Mouse (Mus musculus) limb, embryonic 15.5 days (tissue): ENCODE measurements around the gene Rpl7l1. TPM values are rescaled to one million over a fixed set of nuclear protein-coding genes. Genes with fewer than 3 reads are reported as not detected.

ENCODE experiments used
- ATAC-seq: fragments of 200-750 bp; cut with Nextera tagmentation; 2 replicates; pipeline ENCODE4 v1.8.0; 2017; ENCODE audit warnings: low read depth, moderate TSS enrichment; ENCODE audit not compliant: insufficient number of reproducible peaks, low FRiP score, low TSS enrichment
- H3K27ac ChIP-seq: fragments of 300-500 bp; sonication (generic); 2 replicates; pipeline ENCODE4 v1.5.1; 2015; ENCODE audit warnings: moderate library complexity, mild to moderate bottlenecking, inconsistent platforms
- H3K27me3 ChIP-seq: fragments of 300-500 bp; sonication (generic); 2 replicates; pipeline ENCODE4 v1.6.1; 2015; ENCODE audit warnings: inconsistent platforms
- H3K36me3 ChIP-seq: fragments of 300-500 bp; sonication (generic); 2 replicates; pipeline ENCODE4 v1.6.1; 2015; ENCODE audit warnings: inconsistent platforms
- H3K4me1 ChIP-seq: fragments of 300-500 bp; sonication (generic); 2 replicates; pipeline ENCODE4 v1.6.1; 2015; ENCODE audit warnings: inconsistent platforms
- H3K4me2 ChIP-seq: fragments of 300-500 bp; sonication (generic); 2 replicates; pipeline ENCODE4 v1.6.1; 2015; ENCODE audit warnings: mild to moderate bottlenecking, inconsistent platforms
- H3K4me3 ChIP-seq: fragments of 300-500 bp; sonication (generic); 2 replicates; pipeline ENCODE4 v1.5.1; 2015; ENCODE audit warnings: mild to moderate bottlenecking, inconsistent platforms
- H3K9ac ChIP-seq: fragments of 300-500 bp; sonication (generic); 2 replicates; pipeline ENCODE4 v1.6.1; 2015; ENCODE audit warnings: inconsistent platforms
- H3K9me3 ChIP-seq: fragments of 300-500 bp; sonication (generic); 2 replicates; pipeline ENCODE4 v1.6.1; 2016; ENCODE audit warnings: inconsistent platforms
- WGBS: fragments of 180-500 bp; shearing (Covaris S2); methylation state at CpG from one replicate; pipeline ENCODE4 v1.1.7; 2015; 5-methylcytosine and 5-hydroxymethylcytosine counted together
- polyA plus RNA-seq: library from polyadenylated mRNA; unstranded; fragments of >200 nt; fragmentation: Nextera tagmentation; extraction: Ambion mirVana; gene quantifications from 2 replicates; pipeline ENCODE4 v1.2.1, GENCODE M21; 2015

The Rpl7l1 gene
- polyA plus RNA-seq: 151 and 154 TPM in 2 replicates

DNA sequence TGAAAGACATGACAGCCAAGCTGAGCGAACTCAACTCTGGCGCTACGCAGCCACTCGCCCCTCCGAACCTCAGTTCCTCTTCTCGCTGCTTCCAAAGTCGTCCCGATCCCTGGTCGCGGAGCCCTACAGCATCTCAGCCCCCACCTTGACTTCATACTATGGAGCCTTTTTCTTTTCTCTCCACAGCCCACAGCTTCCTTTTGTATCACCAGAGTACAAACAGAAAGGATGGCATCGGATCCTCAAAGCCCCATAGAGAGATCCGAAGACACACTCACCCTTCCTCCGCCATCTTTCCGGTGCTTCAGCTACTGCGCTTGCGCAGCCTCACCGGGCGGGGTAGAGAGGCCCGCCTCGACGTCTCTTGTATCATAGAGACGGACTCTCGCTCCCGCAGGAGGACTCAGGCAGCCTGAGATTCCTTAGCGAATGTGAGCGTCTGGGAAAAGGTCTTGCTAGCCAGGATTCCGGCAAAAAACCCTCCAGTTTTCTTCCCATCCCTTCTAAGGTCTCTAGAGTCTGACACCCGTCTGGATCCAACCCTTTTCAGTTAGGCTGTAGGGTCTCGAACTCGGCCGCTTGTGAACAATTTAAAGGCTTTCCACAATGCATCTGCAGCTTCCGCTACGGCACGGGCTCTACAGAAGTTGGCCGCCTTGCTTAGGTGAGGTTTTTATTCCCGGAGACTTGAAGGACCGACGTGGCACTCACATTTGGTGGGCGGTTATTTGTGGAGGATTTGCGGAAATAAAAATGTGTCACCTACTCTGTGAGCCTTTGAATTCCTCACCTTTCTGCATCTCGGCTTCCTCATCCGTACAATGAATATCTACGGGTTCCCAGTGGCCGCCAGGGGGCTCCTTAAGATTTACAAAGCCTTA, at the start of gene Rpl7l1:
TSS of gene Rpl7l1 (minus strand) at position 332 of the 881 bp plus-strand sequence.
- H3K36me3 ChIP-seq: peaks cover 30% of the 10 kb centered on the region
- no peaks in the 10 kb centered on the region for H3K9me3 ChIP-seq
- peak within 1 kb of the TSS; percentile 61 for H3K4me2 ChIP-seq
- peak; percentile 90 for ATAC-seq
- peak within 1 kb of the TSS; percentile 86 for H3K27ac ChIP-seq
- peak within 1 kb of the TSS; percentile 64 for H3K4me3 ChIP-seq
- H3K4me1 ChIP-seq: peaks cover 7% of the 10 kb centered on the region
- WGBS: under 1% methylated on average over 44 of the region's 44 CpGs
- peak within 1 kb of the TSS; percentile 72 for H3K9ac ChIP-seq
- no peaks in the 10 kb centered on the region for H3K27me3 ChIP-seq

GRCm38 (mm10) chr17:46829856-46830535, 47.5 kb upstream of the Rpl7l1 start:
- Histone ChIP-seq H3K4me3 (no peak overlapping the region), H3K36me3 (peaks cover 36% of the 10 kb centered on the region), H3K9me3 (no peaks in the 10 kb centered on the region), H3K4me2 (no peak overlapping the region), H3K27me3 (no peaks in the 10 kb centered on the region), H3K27ac (no peak overlapping the region), H3K4me1 (0 out of 2 replicates have a peak, but pooled peaks cover 10% of the 10 kb centered on the region), H3K9ac (no peak overlapping the region)
- WGBS: 87% methylated on average over 11 of the region's 11 CpGs
- ATAC-seq: no peak

- ATAC-seq: no peak
- H3K9ac ChIP-seq: no peak overlapping the region
- H3K9me3 ChIP-seq: no peaks in the 10 kb centered on the region
- H3K27ac ChIP-seq: no peak overlapping the region
- peaks cover 47% of the 10 kb centered on the region for H3K36me3 ChIP-seq
- H3K27me3 ChIP-seq: no peaks in the 10 kb centered on the region
- WGBS: 82% methylated on average over 3 of the region's 3 CpGs
- H3K4me2 ChIP-seq: no peak overlapping the region
- no peak overlapping the region for H3K4me3 ChIP-seq
- H3K4me1 ChIP-seq: 0 out of 2 replicates have a peak, but pooled peaks cover 10% of the 10 kb centered on the region
Observed at GRCm38 (mm10) chr17:46828935-46829334, 46.5 kb upstream of the Rpl7l1 start.

GRCm38 (mm10) chr17:46823091-46823490, 40.6 kb upstream of the Rpl7l1 start:
- Histone ChIP-seq H3K9ac (no peak overlapping the region), H3K4me2 (no peak overlapping the region), H3K27me3 (no peaks in the 10 kb centered on the region), H3K9me3 (no peaks in the 10 kb centered on the region), H3K4me3 (no peak overlapping the region), H3K4me1 (no peaks in the 10 kb centered on the region), H3K27ac (no peak overlapping the region), H3K36me3 (peaks cover 80% of the 10 kb centered on the region)
- WGBS: 95% methylated on average over 8 of the region's 8 CpGs
- ATAC-seq: no peak

- no peaks in the 10 kb centered on the region for H3K4me1 ChIP-seq
- no peak overlapping the region for H3K9ac ChIP-seq
- H3K4me2 ChIP-seq: no peak overlapping the region
- H3K27ac ChIP-seq: no peak overlapping the region
- 92% methylated on average over 7 of the region's 7 CpGs for WGBS
- H3K36me3 ChIP-seq: peaks cover 74% of the 10 kb centered on the region
- no peak for ATAC-seq
- H3K27me3 ChIP-seq: no peaks in the 10 kb centered on the region
- H3K9me3 ChIP-seq: no peaks in the 10 kb centered on the region
- H3K4me3 ChIP-seq: no peak overlapping the region
Observed at GRCm38 (mm10) chr17:46820628-46821027, 38.2 kb upstream of the Rpl7l1 start.

GRCm38 (mm10) chr17:46817734-46818158, 35.3 kb upstream of the Rpl7l1 start:
- no peaks in the 10 kb centered on the region for H3K27me3 ChIP-seq
- no peak overlapping the region for H3K27ac ChIP-seq
- 79% methylated on average over 12 of the region's 12 CpGs for WGBS
- H3K9me3 ChIP-seq: no peaks in the 10 kb centered on the region
- H3K4me2 ChIP-seq: no peak overlapping the region
- no peak for ATAC-seq
- H3K4me1 ChIP-seq: no peaks in the 10 kb centered on the region
- no peak overlapping the region for H3K4me3 ChIP-seq
- peaks cover 58% of the 10 kb centered on the region for H3K36me3 ChIP-seq
- H3K9ac ChIP-seq: no peak overlapping the region

GRCm38 (mm10) chr17:46816306-46816705, 33.8 kb upstream of the Rpl7l1 start:
- Histone ChIP-seq H3K4me1 (no peaks in the 10 kb centered on the region), H3K4me2 (no peak overlapping the region), H3K27ac (no peak overlapping the region), H3K36me3 (peaks cover 60% of the 10 kb centered on the region), H3K4me3 (no peak overlapping the region), H3K9me3 (no peaks in the 10 kb centered on the region), H3K27me3 (no peaks in the 10 kb centered on the region), H3K9ac (no peak overlapping the region)
- WGBS: 71% methylated on average over 13 of the region's 13 CpGs
- no peak for ATAC-seq

- H3K9ac ChIP-seq: no peak overlapping the region
- no peaks in the 10 kb centered on the region for H3K4me1 ChIP-seq
- no peaks in the 10 kb centered on the region for H3K27me3 ChIP-seq
- WGBS: 92% methylated on average over 6 of the region's 6 CpGs
- no peak overlapping the region for H3K27ac ChIP-seq
- H3K36me3 ChIP-seq: peaks cover 56% of the 10 kb centered on the region
- no peak overlapping the region for H3K4me3 ChIP-seq
- no peak overlapping the region for H3K4me2 ChIP-seq
- H3K9me3 ChIP-seq: no peaks in the 10 kb centered on the region
- ATAC-seq: no peak
Observed at GRCm38 (mm10) chr17:46814497-46814896, 32.0 kb upstream of the Rpl7l1 start.

DNA sequence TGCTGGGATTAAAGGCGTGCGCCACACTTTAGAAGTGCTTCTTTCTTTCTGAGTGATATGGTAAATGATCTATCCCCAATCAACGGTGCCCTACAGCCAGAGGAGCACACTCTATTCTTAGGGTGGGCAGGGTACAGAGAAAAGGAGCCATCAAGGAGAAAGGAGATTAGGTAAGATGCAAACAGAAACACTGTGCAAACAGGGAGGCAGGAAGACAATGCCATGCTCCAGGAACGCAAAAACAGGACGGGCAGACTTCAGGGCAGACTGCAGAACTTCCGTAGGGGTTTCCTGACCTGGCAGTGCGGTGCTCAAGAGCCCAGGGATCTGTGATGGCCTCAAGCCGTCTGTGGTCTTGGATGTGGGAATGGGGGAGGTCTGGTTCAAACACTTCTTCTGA, 31.2 kb upstream of the Rpl7l1 start:
- no peak for ATAC-seq
- 81% methylated on average over 8 of the region's 8 CpGs for WGBS
- H3K9ac ChIP-seq: no peak overlapping the region
- no peak overlapping the region for H3K4me3 ChIP-seq
- no peaks in the 10 kb centered on the region for H3K27me3 ChIP-seq
- no peak overlapping the region for H3K27ac ChIP-seq
- H3K36me3 ChIP-seq: peaks cover 58% of the 10 kb centered on the region
- no peak overlapping the region for H3K4me2 ChIP-seq
- H3K4me1 ChIP-seq: no peaks in the 10 kb centered on the region
- H3K9me3 ChIP-seq: no peaks in the 10 kb centered on the region

DNA sequence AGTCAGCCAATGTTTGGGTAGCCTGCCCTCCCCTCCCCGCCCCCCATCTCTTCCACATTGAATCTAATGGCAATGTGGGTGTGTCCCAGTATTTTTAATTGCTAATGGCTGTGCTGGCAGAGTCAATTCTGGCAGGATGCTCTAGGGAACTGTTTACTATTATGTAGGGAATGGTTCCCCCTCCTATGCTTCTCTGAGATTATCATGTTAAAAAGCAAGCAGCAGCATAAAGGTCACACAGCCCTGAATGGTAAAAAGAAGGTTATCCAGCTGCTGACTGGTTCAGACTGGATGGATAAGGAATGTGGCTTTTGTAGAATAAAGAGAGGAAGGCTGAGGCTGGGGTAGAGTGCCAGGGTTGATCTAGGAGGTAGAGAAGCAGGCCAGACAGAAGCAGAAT, 30.0 kb upstream of the Rpl7l1 start:
- H3K4me1 ChIP-seq: no peaks in the 10 kb centered on the region
- no peak overlapping the region for H3K4me3 ChIP-seq
- no peak overlapping the region for H3K4me2 ChIP-seq
- WGBS: 79% methylated on average over 1 of the region's 1 CpGs
- H3K9me3 ChIP-seq: no peaks in the 10 kb centered on the region
- H3K27ac ChIP-seq: no peak overlapping the region
- H3K36me3 ChIP-seq: peaks cover 59% of the 10 kb centered on the region
- no peak overlapping the region for H3K9ac ChIP-seq
- ATAC-seq: no peak
- H3K27me3 ChIP-seq: no peaks in the 10 kb centered on the region

GRCm38 (mm10) chr17:46810672-46811071, 28.2 kb upstream of the Rpl7l1 start:
- peaks cover 70% of the 10 kb centered on the region for H3K36me3 ChIP-seq
- no peak for ATAC-seq

More at GRCm38 (mm10) chr17:46810672-46811071, 28.2 kb upstream of the Rpl7l1 start:
- H3K9me3 ChIP-seq: no peaks in the 10 kb centered on the region
- no peak overlapping the region for H3K4me2 ChIP-seq
- no peaks in the 10 kb centered on the region for H3K4me1 ChIP-seq
- 92% methylated on average over 3 of the region's 3 CpGs for WGBS
- no peaks in the 10 kb centered on the region for H3K27me3 ChIP-seq
- no peak overlapping the region for H3K27ac ChIP-seq
- H3K4me3 ChIP-seq: no peak overlapping the region
- no peak overlapping the region for H3K9ac ChIP-seq
